Mouse (Mus musculus) spleen, adult 18-20 months (tissue): ENCODE measurements at regions not wholly inside any gene's neighbourhood (a gene's known extent, or its start where the extent isn't known, plus 50 kb on each side); places are given as distances from the start of the nearest gene placed in this dataset.

Source experiments
- DNase-seq, 2 experiments: peaks; one replicate each; pipeline ENCODE4 v3.0.0; 2022; ENCODE audit warnings: mixed read lengths in 2 of 2

- no peak for DNase-seq
Measured at GRCm38 (mm10) chrX:99286876-99287275, 150.9 kb downstream of the Efnb1 start.

GRCm38 (mm10) chrX:99285611-99286010 is 149.7 kb downstream of the Efnb1 start:
- no peak for DNase-seq

- no peak for DNase-seq
Measured at GRCm38 (mm10) chrX:99280991-99281390, 145.1 kb downstream of the Efnb1 start.

- no peak for DNase-seq
Measured at GRCm38 (mm10) chrX:99280543-99280942, 144.6 kb downstream of the Efnb1 start.

GRCm38 (mm10) chrX:99275536-99275935 is 139.6 kb downstream of the Efnb1 start:
- no peak for DNase-seq

GRCm38 (mm10) chrX:99271908-99272307 is 136.0 kb downstream of the Efnb1 start:
- no peak for DNase-seq

GRCm38 (mm10) chrX:99249038-99249607 is 113.2 kb downstream of the Efnb1 start:
- DNase-seq: no peak

GRCm38 (mm10) chrX:99248181-99248580 is 112.3 kb downstream of the Efnb1 start:
- no peak for DNase-seq

- DNase-seq: no peak
Measured at GRCm38 (mm10) chrX:99246704-99247103, 110.8 kb downstream of the Efnb1 start.

GRCm38 (mm10) chrX:99246051-99246450 is 110.1 kb downstream of the Efnb1 start:
- no peak for DNase-seq

GRCm38 (mm10) chrX:99245541-99245940 is 109.6 kb downstream of the Efnb1 start:
- no peak for DNase-seq

- DNase-seq: no peak
Measured at GRCm38 (mm10) chrX:99243251-99243650, 107.3 kb downstream of the Efnb1 start.

- no peak for DNase-seq
Measured at GRCm38 (mm10) chrX:99241684-99242118, 105.8 kb downstream of the Efnb1 start.

GRCm38 (mm10) chrX:99233035-99233434 is 97.1 kb downstream of the Efnb1 start:
- DNase-seq: no peak

GRCm38 (mm10) chrX:99232331-99232730 is 96.4 kb downstream of the Efnb1 start:
- no peak for DNase-seq

GRCm38 (mm10) chrX:99225111-99225752 is 89.3 kb downstream of the Efnb1 start:
- no peak for DNase-seq

- no peak for DNase-seq
Measured at GRCm38 (mm10) chrX:99222017-99222416, 86.1 kb downstream of the Efnb1 start.

- no peak for DNase-seq
Measured at GRCm38 (mm10) chrX:99220674-99221455, 84.9 kb downstream of the Efnb1 start.

GRCm38 (mm10) chrX:99218213-99218612 is 82.3 kb downstream of the Efnb1 start:
- no peak for DNase-seq

- DNase-seq: no peak
Measured at GRCm38 (mm10) chrX:99216633-99217459, 80.9 kb downstream of the Efnb1 start.

GRCm38 (mm10) chrX:99215931-99216330 is 80.0 kb downstream of the Efnb1 start:
- no peak for DNase-seq

- DNase-seq: no peak
Measured at GRCm38 (mm10) chrX:99215111-99215510, 79.2 kb downstream of the Efnb1 start.

- DNase-seq: no peak
Measured at GRCm38 (mm10) chrX:99213565-99214153, 77.7 kb downstream of the Efnb1 start.
